Comparison of ENCODE assay signal across 20 mouse cellular contexts in genomic region chr3:40668889-40669288, GRCm38 (mm10). TPM values are rescaled to one million over a fixed set of nuclear protein-coding genes. Genes with fewer than 3 reads are reported as not detected.
"Had no signal": no experiment of that assay in that cellular context is flagged by ENCODE, and none has a peak within 500 bp of the region (broad histone marks: within the 10 kb centered on the region; RNA-seq: fewer than 3 reads in every experiment).

No protein-coding gene starts in this region.

- H3K27me3 ChIP-seq: limb, embryonic 12.5 days; megakaryocyte, embryonic 14.5 days; midbrain, embryonic 12.5 days; neural tube, embryonic 13.5 days had no signal

- H3K4me3 ChIP-seq: limb, embryonic 12.5 days; megakaryocyte, embryonic 14.5 days; midbrain, embryonic 12.5 days; neural tube, embryonic 13.5 days had no signal

- ATAC-seq: inflammation-experienced regulatory T-cells, adult 6 months; intestine, postnatal 0 days; lung, postnatal 0 days; midbrain, embryonic 16.5 days had no signal

- H3K27ac ChIP-seq: limb, embryonic 12.5 days; midbrain, embryonic 12.5 days; neural tube, embryonic 13.5 days had no signal

- DNase-seq: kidney, adult 8-10 months; kidney, postnatal 36 days; layer of hippocampus, adult 9-11 months; layer of hippocampus, postnatal 36 days; lung, adult 2 months; lung, postnatal 4 days; retina, postnatal 1 day; right cerebral cortex, postnatal 14 days; thymus, postnatal 14 days had no signal

- H3K9ac ChIP-seq: limb, embryonic 12.5 days; midbrain, embryonic 12.5 days; neural tube, embryonic 13.5 days had no signal

- H3K4me1 ChIP-seq: limb, embryonic 12.5 days had no signal

- H3K9me3 ChIP-seq: limb, embryonic 12.5 days; midbrain, embryonic 12.5 days; neural tube, embryonic 13.5 days had no signal

- H3K4me2 ChIP-seq: limb, embryonic 12.5 days; midbrain, embryonic 12.5 days; neural tube, embryonic 13.5 days had no signal

RNA-seq across cellular contexts. Expression of gene Slc25a31, which starts 39.8 kb away (rescaled TPM):
- total RNA-seq: layer of hippocampus, adult 18-20 months; liver, adult 2 months had no signal
- polyA plus RNA-seq: inflammation-experienced regulatory T-cells, adult 6 months; intestine, postnatal 0 days; small intestine, adult 2 months had no signal
